Mouse (Mus musculus) cerebellum, adult 2 months (tissue): ENCODE results near the gene Cers5.

ENCODE experiments used
- CTCF ChIP-seq: fragments of 200-500 bp; IDR thresholded peaks from 2 replicates; pipeline ENCODE4 v1.5.1; 2011; ENCODE audit warnings: low read depth, mild to moderate bottlenecking, control low read depth, low read length, moderate library complexity, borderline replicate concordance; ENCODE audit not compliant: insufficient read depth
- POLR2A ChIP-seq: fragments of 200-500 bp; IDR thresholded peaks from 2 replicates; pipeline ENCODE4 v1.6.1; 2011; ENCODE audit warnings: low read length, control low read depth, borderline replicate concordance; ENCODE audit not compliant: insufficient read depth

DNA sequence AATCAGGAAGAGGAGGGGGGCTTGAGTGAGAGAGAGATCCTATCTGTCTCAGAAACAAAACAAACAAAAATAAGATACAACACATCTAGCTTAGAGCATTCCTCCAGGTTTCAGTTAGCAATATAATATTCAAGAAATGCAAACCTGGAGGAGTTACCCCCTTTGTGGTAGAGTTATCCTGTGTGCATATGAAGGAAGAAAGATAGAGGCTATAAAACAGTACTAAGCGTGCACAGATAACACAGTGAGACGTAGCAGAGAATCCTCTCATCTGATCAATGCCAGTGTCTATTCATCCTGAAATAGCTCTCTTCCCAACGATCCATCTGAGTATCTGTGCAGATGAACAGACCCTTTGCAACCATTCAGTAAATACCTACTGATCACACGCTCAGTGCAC is 5.2 kb downstream of the Cers5 start:
- TF ChIP-seq CTCF (no peak), POLR2A (no peak)
